Mouse (Mus musculus): ENCODE measurements around the gene Cpxm2.

Gene Cpxm2

DNA sequence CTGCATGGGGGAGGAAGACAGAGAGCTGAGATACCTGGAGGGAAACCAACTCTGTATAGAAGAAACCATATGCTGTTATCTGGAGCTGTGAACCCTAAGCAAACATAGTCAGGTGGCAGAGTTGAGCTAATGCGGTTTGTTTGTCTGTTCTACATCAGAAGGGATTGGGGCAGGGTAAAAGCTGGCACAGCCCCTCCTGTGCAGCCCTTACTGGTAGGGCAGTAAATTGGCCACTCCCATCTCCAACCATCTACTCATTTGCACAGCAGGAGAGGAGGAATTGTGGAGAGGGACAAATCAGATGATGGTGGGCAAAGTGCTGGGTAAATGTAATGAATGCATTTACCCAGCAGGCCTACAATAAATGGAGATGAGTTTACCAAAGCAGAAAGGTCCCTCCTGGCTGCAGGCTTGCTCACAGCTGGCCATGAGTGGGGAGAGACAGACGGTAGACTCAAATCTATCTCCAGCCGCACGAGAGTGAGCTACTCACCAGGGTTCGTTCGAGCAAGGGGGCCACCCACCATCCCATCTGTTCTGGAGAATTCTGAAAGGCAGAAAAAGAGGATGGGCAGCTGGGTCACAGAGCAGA, 122.5 kb downstream of the Cpxm2 start:
- no peak for DNase-seq (ENCODE audit: low read depth in 2 of 2, low spot score in 2 of 2)

DNA sequence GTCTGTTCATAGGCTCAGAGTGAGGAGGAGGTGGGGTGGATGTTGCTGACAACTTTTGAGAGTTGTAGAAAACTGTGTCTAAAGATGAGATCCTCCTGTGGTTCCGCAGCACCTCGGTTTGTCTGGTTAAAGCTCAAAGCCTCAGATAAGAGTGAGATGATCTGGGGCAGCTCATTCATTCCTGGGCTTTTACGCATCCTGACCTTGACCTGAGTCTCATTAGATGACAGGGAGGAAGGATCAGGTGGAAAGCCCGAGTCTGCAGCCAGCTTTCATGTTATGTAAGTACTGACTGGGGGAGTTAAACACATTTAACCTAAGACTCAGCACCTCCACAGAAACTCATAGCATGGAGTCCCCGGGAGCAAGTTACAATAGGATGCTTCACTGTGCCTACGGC, 127.9 kb downstream of the Cpxm2 start:
- no peak for DNase-seq (ENCODE audit: low read depth in 2 of 2, low spot score in 2 of 2)

DNA sequence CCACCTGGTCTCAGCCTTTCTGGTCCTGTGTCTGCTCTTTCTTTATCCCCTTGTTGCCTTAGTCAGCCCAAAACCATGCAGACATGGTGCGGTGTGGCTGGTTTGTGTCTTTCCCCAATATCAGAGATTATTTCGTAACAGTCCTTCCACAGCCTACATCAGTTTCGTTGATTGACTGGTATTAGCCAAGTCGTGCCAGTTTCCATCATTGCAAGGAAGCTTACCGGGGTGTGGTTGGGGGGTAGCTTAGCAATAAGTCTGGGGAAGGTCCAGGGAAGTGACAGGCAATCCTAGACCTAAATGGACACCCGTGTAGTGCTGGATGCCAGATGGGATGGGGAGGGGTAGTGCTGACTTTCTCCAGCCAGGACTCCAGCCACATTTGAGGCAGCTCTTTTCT, 128.9 kb downstream of the Cpxm2 start:
- no peak for DNase-seq (ENCODE audit: low read depth in 2 of 2, low spot score in 2 of 2)

DNA sequence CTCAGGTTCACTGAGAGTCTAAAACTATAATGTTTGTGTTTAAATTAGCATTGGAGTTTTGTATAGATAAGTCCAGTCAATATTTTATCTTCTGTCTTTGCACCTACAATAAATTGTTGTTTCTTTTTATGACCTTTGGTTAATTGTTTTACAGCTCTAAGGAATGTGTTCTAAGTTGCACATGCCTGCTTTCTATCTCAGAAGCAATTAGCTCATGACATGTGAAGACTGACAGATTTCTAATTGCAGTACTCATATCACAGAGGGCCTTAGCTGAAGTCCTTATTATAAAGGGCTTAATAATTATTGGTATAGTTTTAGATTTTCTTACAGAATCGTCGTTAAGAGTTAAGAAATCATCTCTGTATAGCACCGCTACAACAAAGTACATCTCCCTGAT, 138.6 kb downstream of the Cpxm2 start:
- DNase-seq (ENCODE audit: low read depth in 2 of 2, low spot score in 2 of 2), result no peak

DNA sequence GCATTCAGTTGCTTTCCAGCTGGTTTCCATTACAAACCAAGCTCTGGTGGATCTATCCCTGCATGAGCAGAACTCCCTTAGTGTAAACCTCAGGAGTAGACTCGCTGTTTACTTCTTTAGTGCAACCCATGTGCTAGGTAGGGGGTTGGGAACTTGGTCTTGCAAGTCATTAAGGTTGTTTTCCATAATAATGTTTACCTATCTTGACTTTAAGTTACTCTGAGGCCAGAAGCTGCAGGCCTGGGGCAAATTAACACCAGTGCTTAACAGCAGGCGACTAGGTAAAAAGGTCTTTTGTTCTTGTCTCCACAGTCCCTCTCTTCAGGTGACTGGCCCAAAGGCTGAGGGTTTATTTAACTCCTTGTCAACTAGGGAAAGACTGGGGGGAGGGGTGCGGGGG, 139.3 kb downstream of the Cpxm2 start:
- DNase-seq (ENCODE audit: low read depth in 2 of 2, low spot score in 2 of 2), result no peak

DNA sequence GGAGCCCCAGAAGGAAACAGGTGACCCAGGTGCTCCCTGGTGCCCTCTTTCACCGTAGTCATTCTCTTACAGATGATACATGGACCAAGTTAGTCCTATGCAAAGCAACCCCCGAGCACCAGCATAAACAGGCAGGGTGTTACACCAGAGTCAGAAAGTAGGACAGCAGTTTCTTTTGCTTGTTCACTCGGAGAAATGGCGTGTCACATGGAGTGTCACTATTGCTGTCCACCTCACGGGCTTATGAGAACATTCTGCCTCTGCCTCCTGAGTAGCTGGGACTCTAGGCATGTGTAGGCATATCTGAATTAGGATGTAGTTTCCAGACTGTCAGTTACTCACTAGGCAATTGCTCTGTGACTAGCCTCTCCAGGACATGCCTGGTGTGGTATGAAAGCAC, 140.6 kb downstream of the Cpxm2 start:
- no peak for DNase-seq (ENCODE audit: low read depth in 2 of 2, low spot score in 2 of 2)

DNA sequence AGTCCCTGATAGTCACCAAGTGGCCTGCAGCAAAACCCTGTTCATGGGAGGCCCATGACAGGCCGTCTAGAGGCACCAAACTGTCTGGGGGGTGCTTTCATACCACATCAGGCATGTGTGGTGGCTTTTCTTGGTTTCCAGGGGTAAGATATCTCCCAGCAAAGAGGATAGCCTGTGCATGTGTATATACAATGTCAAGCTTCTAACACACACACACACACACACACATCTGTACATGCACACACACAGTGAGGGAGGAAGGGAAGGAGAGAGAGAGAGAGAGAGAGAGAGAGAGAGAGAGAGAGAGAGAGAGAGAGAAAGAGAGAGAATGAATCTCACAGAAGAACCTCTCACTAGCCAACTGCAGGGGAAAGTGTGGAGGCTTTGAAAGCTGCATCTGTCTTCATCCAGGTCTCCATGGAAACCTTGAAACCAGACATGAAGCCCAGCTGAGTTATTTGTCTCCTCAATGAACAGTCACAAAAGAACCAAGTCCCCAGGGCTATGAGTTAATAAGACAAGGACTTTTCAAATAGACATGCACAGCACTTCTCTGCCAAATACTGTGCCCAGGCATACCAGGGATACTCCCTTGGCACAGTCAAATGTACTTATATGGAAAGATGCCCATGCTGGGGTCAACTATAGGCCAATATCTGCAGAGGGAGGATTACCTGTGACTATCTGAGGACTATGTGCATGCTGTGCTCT, 141.4 kb downstream of the Cpxm2 start:
- DNase-seq (ENCODE audit: low read depth in 2 of 2, low spot score in 2 of 2), result no peak

DNA sequence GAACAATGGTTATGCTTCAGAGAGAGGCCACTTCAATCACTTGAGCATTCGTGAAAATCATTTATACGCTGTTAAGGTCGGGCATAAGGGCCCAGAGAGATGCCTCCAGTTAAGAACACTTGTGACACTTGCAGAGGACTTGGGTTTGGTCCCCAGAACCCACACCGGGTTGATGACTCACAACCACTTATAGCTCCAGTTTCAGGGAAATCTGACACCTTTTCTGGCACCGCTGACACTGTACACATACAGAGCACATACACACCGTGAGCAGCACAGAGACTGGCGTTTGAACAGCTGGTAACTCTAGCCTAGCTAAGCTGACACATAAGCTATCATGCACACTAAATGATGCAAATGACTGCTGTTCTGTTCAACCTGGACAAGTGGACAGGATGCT, 145.5 kb downstream of the Cpxm2 start:
- no peak for DNase-seq (ENCODE audit: low read depth in 2 of 2, low spot score in 2 of 2)

DNA sequence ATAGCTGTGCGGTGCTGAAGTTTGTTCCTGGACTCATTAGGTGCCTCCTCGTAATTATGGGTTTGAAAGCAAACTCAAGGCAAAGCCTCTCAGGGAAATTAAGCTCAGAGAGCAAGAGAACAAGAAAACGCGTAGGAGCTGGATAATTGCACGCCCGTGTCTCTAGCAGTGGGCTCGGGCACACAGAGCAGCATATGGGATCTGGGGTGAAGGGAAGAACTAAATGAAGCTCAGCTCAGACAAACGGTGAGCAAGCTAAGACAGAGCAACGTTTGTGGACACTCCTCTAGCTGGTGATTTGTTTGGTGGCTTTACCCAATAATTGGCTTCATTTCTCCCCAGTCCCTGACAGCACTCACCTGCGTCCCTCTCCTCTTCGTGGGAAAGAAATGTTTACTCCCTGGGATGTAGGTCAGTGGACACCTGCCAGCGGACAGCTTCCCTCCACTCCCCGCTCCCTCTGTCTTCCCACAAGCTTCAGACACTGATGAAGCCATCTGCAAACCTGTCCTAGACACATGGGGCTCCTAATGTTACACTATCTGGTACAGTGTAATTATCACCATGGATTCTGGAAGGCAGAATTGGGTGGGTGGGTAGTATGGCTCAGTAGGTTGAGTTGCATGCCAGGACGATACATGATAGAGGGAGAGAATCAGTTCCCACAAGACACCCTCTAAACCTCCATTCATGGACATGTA, 148.4 kb downstream of the Cpxm2 start:
- no peak for DNase-seq (ENCODE audit: low read depth in 2 of 2, low spot score in 2 of 2)

DNA sequence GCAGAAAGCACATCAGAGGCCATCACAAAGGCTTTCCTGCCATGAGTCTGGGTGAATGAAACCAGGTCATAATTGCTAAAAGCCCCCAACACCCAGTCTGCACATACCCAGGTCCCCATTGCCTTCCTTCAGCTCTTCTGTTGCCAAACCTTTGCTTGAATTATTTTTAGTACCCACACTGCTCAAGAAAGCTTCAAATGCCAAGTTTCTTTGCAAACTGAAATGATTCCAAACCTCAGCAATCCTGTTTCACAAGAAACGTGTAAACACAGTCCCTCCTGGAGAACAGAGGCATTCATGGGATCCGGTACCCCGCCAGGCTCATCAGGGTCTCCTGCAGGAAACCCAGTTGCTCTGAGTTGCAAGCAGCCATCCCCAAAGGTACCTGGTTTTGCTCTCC, 161.7 kb downstream of the Cpxm2 start:
- no peak for DNase-seq (ENCODE audit: low read depth in 2 of 2, low spot score in 2 of 2)

DNA sequence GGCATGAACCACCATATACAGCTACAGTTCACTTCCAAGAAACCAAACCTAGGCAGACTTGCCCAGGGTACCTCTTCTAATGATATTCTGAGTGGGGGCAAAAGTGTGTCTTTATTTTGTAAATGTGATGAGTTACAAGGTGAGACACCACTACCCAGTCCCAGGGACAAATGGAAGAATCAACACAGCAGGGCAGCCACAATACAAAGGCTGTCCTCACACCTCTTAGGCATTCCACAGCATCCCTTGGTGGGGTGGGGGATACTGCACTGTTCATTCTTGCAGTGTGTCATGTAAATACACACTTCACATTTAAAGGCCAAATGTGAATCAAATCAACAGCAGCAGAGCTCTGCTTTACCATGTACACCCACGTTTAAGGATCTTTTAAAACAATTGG, 162.3 kb downstream of the Cpxm2 start:
- no peak for DNase-seq (ENCODE audit: low read depth in 2 of 2, low spot score in 2 of 2)

DNA sequence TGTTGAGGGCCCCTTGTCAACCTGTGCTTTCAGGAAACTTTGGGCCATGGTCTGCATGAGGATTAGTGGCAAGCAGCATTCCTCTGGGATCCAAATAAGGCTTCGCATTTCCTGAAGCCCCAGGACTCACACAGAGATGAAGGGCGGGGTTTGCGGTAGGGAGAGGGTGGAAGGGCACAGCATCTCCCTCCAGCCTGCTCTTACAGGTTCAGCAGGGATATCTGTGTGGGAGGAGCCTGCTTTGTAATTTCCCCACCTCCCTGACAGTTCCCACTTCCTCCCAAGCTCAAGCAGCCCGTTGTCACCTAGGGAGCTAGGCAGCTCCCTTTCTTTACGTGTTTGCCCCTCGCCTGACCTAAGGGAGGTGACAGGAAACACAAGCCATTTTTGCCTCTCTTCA, 165.5 kb downstream of the Cpxm2 start:
- no peak for DNase-seq (ENCODE audit: low read depth in 2 of 2, low spot score in 2 of 2)

Data from CD8-positive naive resting alpha-beta T cell, adult 2 months (primary cell).